In the genomic region with DNA sequence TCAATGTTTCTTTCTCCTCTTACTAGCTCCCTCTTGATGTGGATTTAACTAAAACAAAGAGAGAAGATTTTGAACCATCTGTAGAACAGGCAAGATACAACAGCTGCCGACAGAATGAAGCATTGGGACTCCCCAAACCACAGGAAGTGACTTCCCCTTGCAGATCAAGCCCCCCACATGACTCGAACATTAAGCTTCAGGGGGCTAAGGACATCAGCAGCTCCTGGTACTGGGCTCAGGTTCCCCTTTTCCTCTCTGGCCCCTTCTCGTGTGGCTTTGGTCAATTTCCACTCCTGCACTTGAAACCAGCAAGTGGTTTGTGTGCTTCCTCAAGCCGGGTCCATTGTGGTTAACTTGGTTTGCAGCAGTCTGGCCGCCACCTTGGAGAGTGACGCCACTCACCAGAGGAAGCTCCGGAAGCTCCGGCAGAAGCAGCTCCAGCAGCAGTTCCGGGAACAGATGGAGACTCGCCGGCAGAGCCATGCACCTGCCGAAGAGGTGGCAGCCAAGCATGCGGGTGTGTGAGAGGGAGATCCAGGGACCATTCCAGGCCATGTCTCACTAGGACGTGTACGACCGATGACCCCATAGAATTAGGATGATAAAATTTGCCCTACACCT, we compare ENCODE assay signal across 9 mouse cellular contexts. TPM values are rescaled to one million over a fixed set of nuclear protein-coding genes. Genes with fewer than 3 reads are reported as not detected.
DNase-seq lines count a peak whose midpoint lies in the region; ATAC-seq and TF ChIP-seq lines count a peak whose summit lies in the region.
"Had no signal": no experiment of that assay in that cellular context is flagged by ENCODE, and none has a peak within 500 bp of the region (broad histone marks: within the 10 kb centered on the region; RNA-seq: fewer than 3 reads in every experiment).

No protein-coding gene starts in this region.

- peak; percentile 90 for ATAC-seq in megakaryocyte progenitor cell, adult 5-6 weeks (replicated peaks; ENCODE audit: poor library complexity)

- peak; percentile 22 to 53 for DNase-seq in lung, adult 18-20 months
- DNase-seq in lung, adult 2 months: no peak
- peak; percentile 78 for DNase-seq in cerebellum, adult 9-10 months
- DNase-seq in thymus, postnatal 36 days: peak; percentile 60 to 72
- no peak for DNase-seq in urinary bladder, adult 18-20 months (ENCODE audit: low spot score in 2 of 2)
- no peak for DNase-seq in ovary, postnatal 36 days (ENCODE audit: low spot score)
- DNase-seq in testis, postnatal 14 days (ENCODE audit: low spot score): no peak

- TF ChIP-seq CTCF in lung, adult 2 months (IDR thresholded peaks at IDR 0.05; ENCODE audit: insufficient read depth, low read length): no peak

- WGBS in lung, adult 2 months: 72% methylated on average over 16 of the region's 16 CpGs

- TF ChIP-seq POLR2A in lung, adult 2 months (IDR thresholded peaks at IDR 0.05; ENCODE audit: borderline replicate concordance, extremely low read depth, low read depth, low read length): no peak

- H3K4me1 ChIP-seq in lung, adult 2 months (ENCODE audit: control insufficient read depth, insufficient read depth, low read length): no peaks in the 10 kb centered on the region
- H3K4me1 ChIP-seq: lung, embryonic 15.5 days had no signal

- H3K4me3 ChIP-seq in lung, adult 2 months (replicated peaks; ENCODE audit: extremely low read depth, low read depth, low read length): no peak overlapping the region
- H3K4me3 ChIP-seq: lung, embryonic 15.5 days had no signal

RNA-seq across cellular contexts. Expression of gene Rad52, which starts 16.2 kb away (rescaled TPM):
- polyA plus RNA-seq in lung, adult 2 months (2012; rRNA removed): 27.8 and 29.0 TPM in 2 replicates
- total RNA-seq in megakaryocyte progenitor cell, adult 5-6 weeks (2015): 23.2 and 27.7 TPM in 2 replicates
- total RNA-seq in megakaryocyte progenitor cell, adult 5-6 weeks (2017): 20.4 and 26.3 TPM in 2 replicates

Comparison
In these comparisons a context has a peak if more than half of its experiments do, and no peak if none do; other contexts are left out.
1. DNase-seq: peak in lung, adult 18-20 months (2 of 2), cerebellum, adult 9-10 months (single experiment) and thymus, postnatal 36 days (2 of 2); none in lung, adult 2 months (single experiment), urinary bladder, adult 18-20 months (0 of 2), ovary, postnatal 36 days (single experiment) and testis, postnatal 14 days (single experiment).